Mouse (Mus musculus): ENCODE results near the gene Gpr83. TPM values are rescaled to one million over a fixed set of nuclear protein-coding genes. Genes with fewer than 3 reads are reported as not detected.
"Not testable (repeated sequence)": the region's sequence is repeated elsewhere in the genome, so short reads cannot be mapped to it uniquely, and the experiment has no call there.

The Gpr83 gene
- polyA plus RNA-seq, 1 experiment from 2014 or later: 0.65 TPM

DNA sequence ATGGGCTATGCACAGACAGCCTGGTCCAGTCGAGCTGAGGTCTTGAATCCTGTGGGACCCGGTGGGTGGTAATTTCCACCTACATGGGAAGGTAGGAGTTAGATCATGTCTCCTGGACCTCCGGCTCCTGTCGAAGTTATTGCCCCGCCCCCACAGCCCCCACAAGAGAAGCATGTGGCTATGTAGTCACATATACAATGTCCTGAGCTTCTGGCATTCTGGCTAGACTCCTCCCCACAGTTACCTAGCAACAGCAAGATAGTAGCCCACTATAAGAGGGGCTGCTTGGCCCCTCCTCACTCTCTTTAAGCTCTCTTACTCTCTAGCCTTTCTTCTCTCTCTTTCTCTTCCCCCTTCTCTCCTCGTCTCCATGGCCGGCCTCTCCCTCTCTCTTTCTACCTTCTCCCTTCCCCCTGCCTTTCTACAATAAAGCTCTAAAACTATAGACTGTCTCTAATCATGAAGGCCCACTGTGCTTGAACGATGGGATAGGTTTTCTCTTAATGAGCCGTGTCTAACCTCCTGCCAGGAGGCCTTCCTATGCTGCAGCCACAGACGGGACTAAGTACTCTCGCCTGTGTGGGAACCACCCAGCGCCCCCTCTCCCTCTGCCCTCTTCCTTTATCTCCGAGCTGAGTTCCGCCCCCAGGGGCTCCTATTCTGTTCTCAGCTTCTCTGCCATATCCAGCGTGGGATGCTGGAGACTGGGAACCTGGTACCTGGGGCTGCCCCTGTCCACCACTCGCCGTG, 12.3 kb downstream of the Gpr83 start:
- Histone ChIP-seq H3K27ac (peak overlapping the region; percentile 80), H3K36me3 (no peaks in the 10 kb centered on the region), H3K27me3 (ENCODE audit: insufficient read depth, poor library complexity, severe bottlenecking) (peaks cover 3% of the 10 kb centered on the region; the same call in 1 of the 2 replicates), H3K4me3 (peak overlapping the region; percentile 18; the same call in 1 of the 2 replicates), H3K9me3 (no peaks in the 10 kb centered on the region), H3K4me1 (replicated peaks) (peaks cover 20% of the 10 kb centered on the region)
- WGBS: 28% methylated on average over 17 of the region's 17 CpGs
- DNase-seq (ENCODE audit: low spot score): peak; percentile 52

- Histone ChIP-seq H3K4me3 (no peak overlapping the region), H3K9me3 (no peaks in the 10 kb centered on the region), H3K27me3 (ENCODE audit: insufficient read depth, poor library complexity, severe bottlenecking) (no peaks in the 10 kb centered on the region), H3K27ac (0 out of 2 replicates have a peak overlapping the region, but pooled peaks have one; percentile 8), H3K36me3 (no peaks in the 10 kb centered on the region), H3K4me1 (replicated peaks) (peaks cover 20% of the 10 kb centered on the region)
- 83% methylated on average over 5 of the region's 5 CpGs for WGBS
- DNase-seq (ENCODE audit: low spot score): no peak
Measured at GRCm38 (mm10) chr9:14875743-14876507, 15.9 kb downstream of the Gpr83 start.

GRCm38 (mm10) chr9:14876566-14876965, 16.6 kb downstream of the Gpr83 start:
- H3K4me3 ChIP-seq; DNase-seq (ENCODE audit: low spot score); H3K9me3 ChIP-seq; H3K36me3 ChIP-seq; H3K27me3 ChIP-seq (ENCODE audit: insufficient read depth, poor library complexity, severe bottlenecking): not testable (repeated sequence)
- Histone ChIP-seq H3K4me1 (replicated peaks) (peaks cover 19% of the 10 kb centered on the region), H3K27ac (0 out of 2 replicates have a peak overlapping the region, but pooled peaks have one; percentile 8)
- WGBS: 27% methylated on average over 8 of the region's 8 CpGs

- no peak for DNase-seq (ENCODE audit: low spot score)
- Histone ChIP-seq H3K27ac (no peak overlapping the region), H3K9me3 (no peaks in the 10 kb centered on the region), H3K27me3 (ENCODE audit: insufficient read depth, poor library complexity, severe bottlenecking) (no peaks in the 10 kb centered on the region), H3K4me1 (replicated peaks) (no peaks in the 10 kb centered on the region), H3K4me3 (no peak overlapping the region), H3K36me3 (no peaks in the 10 kb centered on the region)
- 79% methylated on average over 4 of the region's 4 CpGs for WGBS
Measured at GRCm38 (mm10) chr9:14884641-14885040, 24.6 kb downstream of the Gpr83 start.

DNA sequence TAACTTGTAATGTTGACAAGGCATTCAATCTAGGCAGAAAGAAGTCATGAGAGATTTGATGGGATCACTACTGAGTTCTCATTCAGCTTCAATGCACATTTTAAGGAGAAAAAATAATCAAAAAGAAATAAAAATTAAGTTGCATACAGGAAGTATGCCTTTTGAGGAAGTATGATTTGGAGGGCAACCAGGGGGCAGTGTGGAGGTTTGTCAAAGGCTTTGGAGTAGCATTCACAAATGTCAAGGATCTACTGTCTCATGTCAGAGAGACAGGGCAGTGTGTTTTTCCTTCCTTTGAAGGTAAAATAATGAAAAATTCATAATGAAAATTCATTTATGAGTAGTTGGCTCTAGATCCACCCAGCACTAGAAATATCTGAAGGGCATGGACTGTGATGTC, 25.1 kb downstream of the Gpr83 start:
- Histone ChIP-seq H3K27ac (no peak overlapping the region), H3K9me3 (no peaks in the 10 kb centered on the region), H3K36me3 (no peaks in the 10 kb centered on the region), H3K27me3 (ENCODE audit: insufficient read depth, poor library complexity, severe bottlenecking) (no peaks in the 10 kb centered on the region), H3K4me3 (no peak overlapping the region), H3K4me1 (replicated peaks) (0 out of 2 replicates have a peak, but pooled peaks cover 2% of the 10 kb centered on the region)
- no peak for DNase-seq (ENCODE audit: low spot score)

DNA sequence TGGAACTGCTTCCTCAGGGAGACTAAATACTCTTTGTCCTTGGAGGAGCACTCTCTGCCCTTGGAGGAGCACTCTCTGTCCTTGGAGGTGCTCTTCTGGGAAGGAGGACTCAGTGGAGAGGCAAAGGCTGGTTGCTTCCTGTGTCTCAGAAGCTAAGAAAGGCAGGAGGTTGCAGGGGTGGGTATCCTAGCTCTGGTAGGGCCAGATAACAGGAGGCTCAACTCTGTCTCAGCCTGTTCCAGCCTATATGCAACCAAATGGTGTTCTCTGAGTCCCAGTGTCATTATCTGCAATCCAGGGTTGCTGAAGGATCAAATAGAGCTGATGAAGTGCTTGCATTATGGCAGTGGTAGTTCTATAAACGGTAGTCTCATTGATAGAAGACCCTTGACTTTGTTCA, 25.9 kb downstream of the Gpr83 start:
- H3K36me3 ChIP-seq: no peaks in the 10 kb centered on the region
- H3K4me3 ChIP-seq: no peak overlapping the region
- H3K27ac ChIP-seq: no peak overlapping the region
- no peaks in the 10 kb centered on the region for H3K27me3 ChIP-seq (ENCODE audit: insufficient read depth, poor library complexity, severe bottlenecking)
- peaks cover 10% of the 10 kb centered on the region; the same call in 1 of the 2 replicates for H3K4me1 ChIP-seq (replicated peaks)
- no peaks in the 10 kb centered on the region for H3K9me3 ChIP-seq
- DNase-seq (ENCODE audit: low spot score): no peak
- 89% methylated on average over 1 of the region's 1 CpGs for WGBS

GRCm38 (mm10) chr9:14887787-14888382, 27.9 kb downstream of the Gpr83 start:
- Histone ChIP-seq H3K36me3 (no peaks in the 10 kb centered on the region), H3K4me1 (replicated peaks) (peaks cover 19% of the 10 kb centered on the region; the same call in 1 of the 2 replicates), H3K9me3 (no peaks in the 10 kb centered on the region), H3K4me3 (no peak overlapping the region), H3K27me3 (ENCODE audit: insufficient read depth, poor library complexity, severe bottlenecking) (no peaks in the 10 kb centered on the region), H3K27ac (no peak overlapping the region)
- WGBS: 91% methylated on average over 6 of the region's 6 CpGs
- DNase-seq (ENCODE audit: low spot score): no peak

DNA sequence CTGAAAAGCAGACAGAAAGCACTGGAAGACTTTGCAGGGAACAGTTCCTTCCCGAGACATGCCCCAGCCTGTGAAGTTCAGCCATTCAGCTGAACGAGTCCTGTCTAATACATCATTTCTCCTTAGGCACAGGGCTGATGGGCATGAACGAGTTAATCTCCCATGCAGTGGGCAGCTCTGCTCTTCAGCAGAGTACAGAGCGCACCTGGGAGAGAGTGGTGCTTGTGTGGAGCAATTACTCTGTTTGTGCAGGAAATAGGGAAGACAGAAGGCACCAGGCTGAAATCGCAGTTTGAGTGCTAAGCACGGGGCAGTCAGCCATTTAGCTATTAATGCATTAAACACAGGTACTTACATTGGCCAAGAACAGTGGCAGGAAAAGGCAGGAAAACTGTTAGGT, 28.7 kb downstream of the Gpr83 start:
- H3K27ac ChIP-seq: no peak overlapping the region
- H3K4me1 ChIP-seq (replicated peaks): peaks cover 19% of the 10 kb centered on the region; the same call in 1 of the 2 replicates
- H3K27me3 ChIP-seq (ENCODE audit: insufficient read depth, poor library complexity, severe bottlenecking): no peaks in the 10 kb centered on the region
- 88% methylated on average over 6 of the region's 6 CpGs for WGBS
- no peak for DNase-seq (ENCODE audit: low spot score)
- no peak overlapping the region for H3K4me3 ChIP-seq
- no peaks in the 10 kb centered on the region for H3K9me3 ChIP-seq
- H3K36me3 ChIP-seq: no peaks in the 10 kb centered on the region

- Histone ChIP-seq H3K4me1 (replicated peaks) (peaks cover 19% of the 10 kb centered on the region; the same call in 1 of the 2 replicates), H3K9me3 (no peaks in the 10 kb centered on the region), H3K36me3 (no peaks in the 10 kb centered on the region), H3K27ac (peak overlapping the region; percentile 20; the same call in 1 of the 2 replicates), H3K27me3 (ENCODE audit: insufficient read depth, poor library complexity, severe bottlenecking) (no peaks in the 10 kb centered on the region), H3K4me3 (no peak overlapping the region)
- no peak for DNase-seq (ENCODE audit: low spot score)
- 65% methylated on average over 3 of the region's 3 CpGs for WGBS
Measured at GRCm38 (mm10) chr9:14890699-14891098, 30.7 kb downstream of the Gpr83 start.

DNA sequence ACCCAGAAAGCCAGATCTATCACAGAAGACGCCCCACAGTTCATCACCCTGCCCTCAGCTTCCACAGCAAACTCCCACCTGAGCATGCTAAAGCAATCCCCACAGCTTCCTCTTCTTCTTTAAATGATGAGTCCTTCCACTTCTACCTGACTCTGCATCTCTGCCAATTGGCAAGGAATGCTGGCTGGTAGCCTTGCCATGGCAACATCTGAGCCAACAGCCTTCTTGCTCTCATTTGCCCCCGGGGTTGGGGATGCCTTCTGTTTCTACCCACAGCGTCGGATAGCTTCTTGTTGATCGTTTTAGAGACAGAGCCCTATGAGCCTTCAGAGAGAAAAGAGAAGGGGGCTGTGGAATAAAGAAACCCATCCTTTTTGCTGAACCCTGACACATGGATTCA, 31.9 kb downstream of the Gpr83 start:
- Histone ChIP-seq H3K4me3 (no peak overlapping the region), H3K4me1 (replicated peaks) (peaks cover 19% of the 10 kb centered on the region; the same call in 1 of the 2 replicates), H3K27ac (0 out of 2 replicates have a peak overlapping the region, but pooled peaks have one; percentile 8), H3K27me3 (ENCODE audit: insufficient read depth, poor library complexity, severe bottlenecking) (no peaks in the 10 kb centered on the region), H3K9me3 (no peaks in the 10 kb centered on the region), H3K36me3 (no peaks in the 10 kb centered on the region)
- no peak for DNase-seq (ENCODE audit: low spot score)
- 86% methylated on average over 5 of the region's 5 CpGs for WGBS

- Histone ChIP-seq H3K9me3 (no peaks in the 10 kb centered on the region), H3K27me3 (ENCODE audit: insufficient read depth, poor library complexity, severe bottlenecking) (no peaks in the 10 kb centered on the region), H3K27ac (no peak overlapping the region), H3K36me3 (no peaks in the 10 kb centered on the region), H3K4me3 (no peak overlapping the region), H3K4me1 (replicated peaks) (peaks cover 19% of the 10 kb centered on the region; the same call in 1 of the 2 replicates)
- 89% methylated on average over 9 of the region's 9 CpGs for WGBS
- no peak for DNase-seq (ENCODE audit: low spot score)
Measured at GRCm38 (mm10) chr9:14893388-14893787, 33.4 kb downstream of the Gpr83 start.

DNA sequence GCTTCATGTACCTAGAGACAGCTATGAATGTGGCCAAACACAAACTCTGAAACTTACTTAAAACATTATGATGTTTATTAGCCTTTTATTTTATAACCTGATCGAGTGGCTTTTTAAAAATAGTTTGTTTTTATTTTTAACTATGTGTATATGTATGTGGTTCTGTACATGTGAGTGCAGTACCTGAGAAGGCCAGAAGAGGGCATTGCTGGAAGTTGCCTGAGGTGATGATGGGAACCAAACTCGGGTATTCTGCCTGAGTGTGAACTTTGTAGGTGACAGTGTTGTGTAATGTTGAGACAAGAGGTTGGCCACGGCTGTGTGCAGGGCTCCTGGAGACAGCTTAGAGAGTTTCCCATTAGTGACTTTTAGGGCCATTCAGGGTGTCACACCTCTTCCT, 34.6 kb downstream of the Gpr83 start:
- Histone ChIP-seq H3K27ac (no peak overlapping the region), H3K4me3 (no peak overlapping the region), H3K4me1 (replicated peaks) (peaks cover 19% of the 10 kb centered on the region; the same call in 1 of the 2 replicates), H3K27me3 (ENCODE audit: insufficient read depth, poor library complexity, severe bottlenecking) (no peaks in the 10 kb centered on the region), H3K9me3 (no peaks in the 10 kb centered on the region), H3K36me3 (no peaks in the 10 kb centered on the region)
- DNase-seq (ENCODE audit: low spot score): no peak
- WGBS: 83% methylated on average over 3 of the region's 3 CpGs
